Mouse (Mus musculus) cerebellum, adult 2 months (tissue): ENCODE measurements around the gene Glrb.
A peak's percentile ranks its signal among the peaks of the same experiment; 100 is the strongest.

ENCODE experiments used
- CTCF ChIP-seq: fragments of 200-500 bp; IDR thresholded peaks from 2 replicates; pipeline ENCODE4 v1.5.1; 2011; ENCODE audit warnings: low read depth, mild to moderate bottlenecking, control low read depth, low read length, moderate library complexity, borderline replicate concordance; ENCODE audit not compliant: insufficient read depth
- POLR2A ChIP-seq: fragments of 200-500 bp; IDR thresholded peaks from 2 replicates; pipeline ENCODE4 v1.6.1; 2011; ENCODE audit warnings: low read length, control low read depth, borderline replicate concordance; ENCODE audit not compliant: insufficient read depth

DNA sequence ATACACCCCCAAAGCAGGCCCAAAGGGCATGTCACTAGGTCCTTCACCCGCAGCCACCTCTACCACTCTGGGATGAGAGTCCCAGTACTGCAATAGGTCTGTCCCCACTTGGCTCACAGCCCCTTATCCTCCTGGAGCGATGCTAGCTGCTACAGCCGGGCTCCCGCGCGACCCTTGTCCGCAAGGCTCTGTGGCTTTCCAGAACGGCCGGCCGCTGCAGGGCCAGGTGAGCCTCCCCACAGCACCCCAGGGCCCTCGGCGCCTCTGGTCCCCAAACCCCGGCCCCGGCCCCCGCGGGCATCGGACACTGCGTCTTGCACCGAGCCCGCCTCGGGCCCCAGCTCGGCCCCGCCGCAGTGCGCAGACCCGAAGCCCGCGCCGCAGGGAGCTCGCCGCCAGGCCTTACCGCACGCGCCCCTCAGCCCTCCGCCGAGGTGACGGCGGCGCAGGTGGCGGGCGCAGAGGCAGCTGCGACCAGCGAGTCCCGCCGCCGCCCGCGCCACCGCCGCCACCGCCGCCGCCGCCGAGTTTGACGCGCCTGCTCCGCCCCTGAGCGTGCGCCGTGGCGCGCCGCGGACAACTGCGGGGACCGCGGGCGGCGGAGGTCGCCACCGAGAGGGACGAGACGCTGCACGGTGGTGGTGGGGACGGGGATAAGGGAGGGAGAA lies at the start of gene Glrb:
- TF ChIP-seq POLR2A = peak; percentile 91
- no peak for TF ChIP-seq CTCF
